Mouse (Mus musculus): Measurements from ENCODE around the gene Ascl5. TPM values are rescaled to one million over a fixed set of nuclear protein-coding genes. Genes with fewer than 3 reads are reported as not detected.

Gene Ascl5
- total RNA-seq, 2 experiments from 2014 or later: not detected

DNA sequence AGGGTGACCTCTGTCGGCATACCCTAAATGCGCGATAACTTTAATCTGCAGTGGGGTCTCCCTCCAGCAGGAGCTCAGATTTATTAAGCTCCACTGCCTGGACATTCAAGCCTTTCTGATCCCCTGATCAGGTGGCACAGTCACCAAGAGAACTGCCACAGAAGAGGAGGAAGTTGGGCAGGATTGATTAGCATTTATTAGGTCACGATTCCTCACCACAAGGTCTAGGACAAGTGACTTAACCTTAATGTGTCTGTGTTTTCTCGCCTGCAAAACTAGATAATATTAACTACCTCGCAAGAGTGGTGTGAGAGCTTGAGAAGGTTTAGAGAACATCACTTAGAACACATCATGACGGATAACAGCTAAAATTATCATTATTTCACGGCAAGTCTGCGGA, 2.7 kb upstream of the Ascl5 start:
- no peak for DNase-seq (ENCODE audit: low spot score in 2 of 2)

DNA sequence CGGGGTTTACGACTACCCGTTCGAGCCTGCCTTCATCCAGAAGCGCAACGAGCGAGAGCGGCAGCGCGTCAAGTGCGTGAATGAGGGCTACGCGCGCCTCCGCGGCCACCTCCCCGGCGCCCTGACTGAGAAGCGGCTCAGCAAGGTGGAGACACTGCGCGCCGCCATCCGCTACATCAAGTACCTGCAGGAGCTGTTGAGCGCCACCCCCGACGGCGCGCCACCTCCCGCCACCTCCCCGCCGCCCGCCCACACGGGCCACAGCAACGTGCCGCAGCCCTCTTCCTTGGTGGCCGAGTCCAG, 360 bp downstream of the Ascl5 start:
- DNase-seq (ENCODE audit: low spot score in 2 of 2): no peak

DNA sequence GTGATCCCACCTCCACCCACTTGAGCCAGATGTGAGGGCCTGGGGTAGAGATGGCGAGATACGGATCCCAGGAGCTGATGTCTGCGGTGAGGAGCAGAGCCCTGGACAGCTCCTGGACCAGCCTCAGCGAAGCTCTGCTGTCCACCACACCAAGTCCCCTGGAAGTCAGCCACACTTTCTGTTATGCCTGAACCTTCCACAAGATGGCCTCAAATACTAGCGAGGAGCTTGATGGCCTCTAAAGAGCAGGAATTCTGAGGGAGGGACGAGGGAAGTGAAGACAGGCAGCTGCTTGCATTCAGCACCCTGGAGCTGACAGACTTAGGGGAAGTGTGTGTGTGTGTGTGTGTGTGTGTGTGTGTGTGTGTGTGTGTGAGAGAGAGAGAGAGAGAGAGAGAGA, 861 bp downstream of the Ascl5 start:
- peak; percentile 19 to 46 for DNase-seq (ENCODE audit: low spot score in 2 of 2)

DNA sequence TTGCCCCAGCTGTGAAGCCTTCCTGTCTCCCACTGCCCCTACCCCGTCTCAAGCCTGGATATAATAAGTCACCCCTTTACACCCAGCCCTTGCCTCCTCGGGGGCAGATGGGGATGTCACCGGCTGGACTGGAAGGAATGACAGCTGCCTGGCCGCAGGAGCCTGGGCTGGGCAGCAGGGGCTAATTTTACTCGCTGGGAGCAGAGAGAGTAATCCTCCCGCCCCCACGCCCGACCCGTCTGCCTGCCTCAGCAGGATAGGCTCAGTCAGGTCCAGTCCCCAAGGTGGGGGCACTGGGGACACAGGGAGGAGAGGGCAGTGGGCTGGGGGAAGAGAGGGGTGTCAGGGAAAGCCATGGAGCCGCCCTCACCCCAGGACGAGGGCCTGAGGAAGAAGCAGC, 1.9 kb downstream of the Ascl5 start, which contains the start of gene Cacna1s:
Gene Cacna1s (plus strand): TSS at position 204 of the 400 bp plus-strand sequence.
- no peak for DNase-seq (ENCODE audit: low spot score in 2 of 2)

DNA sequence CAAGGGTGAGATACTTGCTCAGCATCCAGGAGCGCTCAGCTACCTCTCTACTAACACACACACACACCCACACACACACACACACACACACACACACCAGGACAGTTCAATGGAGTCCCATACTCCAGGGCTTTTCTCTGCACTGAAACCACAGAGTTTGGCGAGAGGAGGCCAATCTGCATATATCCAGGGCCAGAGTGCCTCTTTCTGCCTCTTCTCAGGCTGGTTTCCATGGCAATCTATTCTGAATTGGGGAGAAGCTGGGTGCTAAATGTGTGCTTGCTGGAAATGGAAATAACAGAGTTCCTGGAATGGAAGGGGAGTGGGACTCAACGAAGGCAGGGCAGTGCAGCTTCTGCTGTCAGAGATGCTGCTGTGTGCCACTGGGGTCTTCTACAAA, 5.2 kb downstream of the Ascl5 start:
- DNase-seq (ENCODE audit: low spot score in 2 of 2): no peak

DNA sequence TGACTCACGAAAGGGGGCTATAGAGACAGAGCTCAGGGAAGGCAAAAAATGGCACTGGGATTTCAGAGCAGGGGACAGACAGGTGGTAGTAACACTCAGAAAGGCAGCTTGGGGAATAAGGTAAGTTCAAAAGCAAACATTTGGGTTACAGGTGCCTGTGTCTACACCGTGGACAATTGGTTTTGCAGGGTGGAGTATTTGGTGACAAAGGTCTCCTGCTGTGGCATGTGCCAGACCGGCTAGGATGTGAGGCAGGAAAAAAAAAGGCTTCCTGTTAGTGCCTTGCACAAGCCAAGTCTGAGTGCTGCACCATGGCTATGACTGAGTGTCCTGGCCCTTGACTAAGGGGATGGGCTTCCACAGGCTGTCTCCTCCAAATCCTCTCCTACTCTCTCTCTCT, 8.0 kb downstream of the Ascl5 start:
- no peak for DNase-seq (ENCODE audit: low spot score in 2 of 2)

DNA sequence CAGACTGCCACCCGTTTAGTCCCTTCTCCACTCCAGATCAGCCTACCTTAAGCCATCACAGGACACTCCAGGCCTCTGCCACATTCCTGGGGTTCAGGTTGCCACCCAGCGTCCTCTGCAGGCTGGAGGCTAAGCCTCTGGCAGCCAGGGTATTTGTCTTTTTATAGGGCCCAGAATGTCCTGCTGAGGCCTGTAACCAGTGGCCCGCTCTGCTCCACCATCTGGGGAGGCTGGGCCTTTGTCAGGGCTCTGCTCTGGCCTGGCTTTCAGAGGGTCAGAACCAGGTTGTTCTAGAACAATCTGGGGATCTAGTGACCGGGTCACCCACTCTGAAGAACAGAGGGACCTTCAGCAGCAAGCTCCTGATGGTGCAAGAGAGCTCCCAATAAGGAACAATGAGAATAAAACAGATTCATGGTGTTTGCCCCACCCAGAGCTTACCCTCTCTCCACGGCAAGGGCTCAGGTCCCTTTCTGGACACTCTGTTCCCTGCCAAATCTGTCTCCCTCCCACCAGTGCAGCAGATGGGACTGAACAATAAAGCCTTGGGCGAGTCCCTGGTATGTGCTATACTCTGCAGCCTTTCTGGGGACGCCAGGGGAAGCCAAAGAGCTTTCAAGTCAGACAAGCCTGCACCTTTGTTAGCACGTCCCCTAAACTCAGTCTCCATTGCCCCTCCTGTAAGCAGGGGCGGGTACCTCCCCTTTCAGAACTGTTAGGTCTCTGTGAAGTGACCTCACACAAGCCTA, 10.6 kb downstream of the Ascl5 start:
- peak in 1 of 2 experiments; percentile 44 for DNase-seq (ENCODE audit: low spot score in 2 of 2)

DNA sequence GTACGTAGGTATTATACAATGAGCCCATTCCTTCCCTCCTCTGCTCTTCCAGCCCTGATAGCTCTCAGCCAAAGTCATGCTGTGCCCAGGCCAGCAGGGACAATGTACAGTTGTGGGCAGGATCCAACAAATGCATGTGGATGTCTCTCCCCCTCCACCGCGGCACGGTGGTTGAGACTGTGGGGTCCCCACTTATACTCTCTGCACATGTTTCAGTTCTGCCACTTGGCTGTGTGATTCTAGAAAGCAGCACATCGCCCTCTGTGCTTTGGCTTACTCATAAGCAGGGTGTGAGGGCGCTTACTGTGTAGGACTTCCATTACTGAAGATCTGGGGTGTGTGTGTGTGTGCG, 11.2 kb downstream of the Ascl5 start:
- DNase-seq (ENCODE audit: low spot score in 2 of 2): no peak

DNA sequence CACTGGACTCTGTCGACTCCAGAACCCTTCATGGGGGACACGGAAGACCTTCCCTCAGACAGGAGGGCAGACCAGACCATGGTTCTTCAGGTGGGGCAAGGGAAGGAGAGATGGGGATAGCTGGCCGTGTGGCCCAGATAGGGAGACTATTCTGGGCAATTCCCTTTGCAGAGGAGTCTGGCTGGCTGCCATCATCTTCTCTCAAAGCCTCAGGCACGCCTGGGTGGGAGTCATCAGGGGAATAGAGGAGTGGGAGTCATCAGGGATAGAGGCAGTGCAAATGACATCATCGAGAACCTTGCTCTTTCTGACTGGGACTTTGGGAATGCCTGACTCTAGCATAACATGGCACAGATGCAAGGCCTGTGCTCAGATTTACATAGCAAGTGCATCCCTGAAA, 13.4 kb downstream of the Ascl5 start:
- DNase-seq (ENCODE audit: low spot score in 2 of 2): no peak

DNA sequence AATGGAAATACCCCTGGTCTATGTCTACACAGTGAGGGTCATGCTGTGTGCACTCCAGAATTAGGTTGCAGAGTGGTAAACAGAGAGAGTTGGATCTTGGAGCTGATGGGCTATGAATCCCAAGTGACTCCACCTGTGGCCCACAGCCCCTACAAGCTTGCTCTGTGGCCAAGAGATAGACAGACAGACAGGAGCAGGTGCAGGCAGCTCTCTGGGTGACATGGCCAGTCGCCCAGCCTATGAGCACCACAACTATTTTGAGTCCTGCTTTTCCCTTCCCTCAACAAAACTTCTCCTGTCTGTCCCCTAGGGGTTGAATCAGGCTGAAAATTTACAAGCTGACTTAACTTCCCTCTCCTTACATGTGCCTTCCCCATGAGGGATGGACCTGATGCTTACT, 16.0 kb downstream of the Ascl5 start:
- no peak for DNase-seq (ENCODE audit: low spot score in 2 of 2)

DNA sequence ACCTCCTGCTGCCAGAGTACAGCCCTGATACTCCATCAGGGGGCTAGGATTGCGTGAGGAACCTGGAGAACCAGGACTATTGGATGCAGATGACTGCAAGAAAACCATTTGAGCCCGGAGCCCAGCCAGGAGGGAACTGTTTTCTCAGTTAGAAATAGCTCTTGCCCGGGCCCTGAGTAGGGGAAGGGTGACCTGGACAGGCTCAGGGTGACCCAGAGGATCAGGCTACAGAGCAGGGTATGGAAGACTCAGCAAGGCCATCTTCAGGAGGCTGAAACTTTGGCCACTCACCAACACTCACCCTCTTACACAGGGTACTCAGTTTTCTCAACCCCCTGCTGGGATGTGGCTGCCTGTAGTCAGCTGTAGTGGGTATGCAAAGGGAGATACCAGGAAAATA, 17.0 kb downstream of the Ascl5 start:
- no peak for DNase-seq (ENCODE audit: low spot score in 2 of 2)

DNA sequence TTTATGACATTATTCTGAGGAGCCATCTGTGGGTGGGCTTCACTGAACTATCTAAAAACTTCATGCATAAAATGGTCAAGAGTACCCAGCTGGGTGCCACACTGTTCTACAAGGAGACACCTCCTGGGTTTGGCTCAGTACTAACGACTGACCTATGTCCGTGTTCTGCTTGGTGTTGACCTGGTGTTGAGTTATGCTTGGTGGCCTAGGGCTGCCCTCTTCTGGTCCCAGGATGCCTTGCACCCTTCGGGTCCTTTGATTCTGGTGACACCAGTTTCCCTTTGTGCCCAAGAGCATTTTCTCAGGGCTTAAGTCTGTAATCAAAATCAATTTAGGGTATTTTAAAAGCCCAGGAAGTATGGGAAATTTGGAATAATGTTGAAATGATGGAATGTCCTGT, 25.5 kb downstream of the Ascl5 start:
- no peak for DNase-seq (ENCODE audit: low spot score in 2 of 2)

DNA sequence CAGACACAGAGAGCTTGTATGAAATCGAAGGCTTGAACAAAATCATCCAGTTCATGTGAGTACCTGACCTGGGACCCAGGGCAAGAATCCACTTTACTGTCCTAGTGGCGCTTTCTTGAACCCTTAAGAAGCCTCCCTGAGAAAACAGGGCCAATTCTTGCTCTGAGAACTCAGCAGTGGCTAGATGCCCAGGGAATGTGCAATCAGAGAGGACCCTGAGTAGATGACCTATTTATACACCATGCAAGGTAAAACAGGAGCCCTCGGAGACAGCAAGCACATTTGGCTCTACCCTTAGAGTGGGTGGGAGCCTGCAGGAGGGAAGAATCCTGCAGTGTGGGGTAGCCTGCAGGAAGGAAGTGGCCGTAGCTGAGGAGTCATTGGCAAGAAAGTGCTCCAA, 27.1 kb downstream of the Ascl5 start:
- no peak for DNase-seq (ENCODE audit: low spot score in 2 of 2)

DNA sequence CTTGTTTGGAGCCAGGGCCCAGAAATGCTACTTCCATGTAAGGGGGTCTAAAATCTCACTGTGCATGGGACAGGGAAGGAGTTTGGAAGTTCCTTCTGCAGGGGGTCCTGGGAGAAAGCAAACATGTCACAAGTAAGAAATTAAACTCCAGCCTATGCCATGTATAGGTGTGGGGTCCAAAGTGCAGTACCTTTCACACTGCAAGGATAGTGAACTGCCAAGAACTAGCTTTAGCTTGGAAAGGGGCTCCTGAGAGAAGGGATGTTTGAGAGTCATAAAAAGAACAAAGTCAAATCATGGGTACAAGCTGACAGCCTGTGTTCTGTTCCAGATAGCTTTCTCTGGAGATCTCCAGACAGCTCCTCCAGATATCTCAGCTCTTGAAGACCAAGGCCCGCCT, 30.6 kb downstream of the Ascl5 start:
- DNase-seq (ENCODE audit: low spot score in 2 of 2): no peak

DNA sequence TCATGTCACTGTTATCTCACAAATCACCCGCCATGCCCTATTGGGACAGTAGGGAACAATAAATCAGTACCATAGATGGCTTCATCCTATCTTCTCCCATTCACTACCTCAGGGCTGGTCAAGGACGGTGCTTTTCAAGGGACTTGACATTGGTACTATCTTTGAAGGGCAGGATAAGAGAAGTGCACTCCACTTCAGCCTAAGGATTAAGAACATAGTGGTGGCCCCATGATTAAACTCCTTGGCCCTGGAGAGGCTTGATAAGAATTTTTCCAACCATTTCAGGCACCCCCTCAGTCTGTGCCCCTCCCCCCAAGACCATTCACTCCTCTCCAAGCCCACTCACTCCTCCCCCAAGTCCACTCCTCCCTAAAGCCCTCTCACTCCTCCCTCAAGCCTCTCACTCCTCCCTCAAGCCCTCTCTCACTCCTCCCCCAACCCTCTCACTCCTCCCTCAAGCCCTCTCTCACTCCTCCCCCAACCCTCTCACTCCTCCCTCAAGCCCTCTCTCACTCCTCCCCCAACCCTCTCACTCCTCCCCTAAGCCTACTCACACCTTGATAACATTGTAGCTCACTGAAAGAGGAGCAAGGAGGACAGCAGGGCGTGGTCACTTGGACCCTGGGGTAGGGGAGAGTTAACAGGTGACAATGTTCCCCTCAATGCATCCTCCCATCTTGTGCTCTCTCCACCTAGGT, 35.5 kb downstream of the Ascl5 start:
- DNase-seq (ENCODE audit: low spot score in 2 of 2): no peak

DNA sequence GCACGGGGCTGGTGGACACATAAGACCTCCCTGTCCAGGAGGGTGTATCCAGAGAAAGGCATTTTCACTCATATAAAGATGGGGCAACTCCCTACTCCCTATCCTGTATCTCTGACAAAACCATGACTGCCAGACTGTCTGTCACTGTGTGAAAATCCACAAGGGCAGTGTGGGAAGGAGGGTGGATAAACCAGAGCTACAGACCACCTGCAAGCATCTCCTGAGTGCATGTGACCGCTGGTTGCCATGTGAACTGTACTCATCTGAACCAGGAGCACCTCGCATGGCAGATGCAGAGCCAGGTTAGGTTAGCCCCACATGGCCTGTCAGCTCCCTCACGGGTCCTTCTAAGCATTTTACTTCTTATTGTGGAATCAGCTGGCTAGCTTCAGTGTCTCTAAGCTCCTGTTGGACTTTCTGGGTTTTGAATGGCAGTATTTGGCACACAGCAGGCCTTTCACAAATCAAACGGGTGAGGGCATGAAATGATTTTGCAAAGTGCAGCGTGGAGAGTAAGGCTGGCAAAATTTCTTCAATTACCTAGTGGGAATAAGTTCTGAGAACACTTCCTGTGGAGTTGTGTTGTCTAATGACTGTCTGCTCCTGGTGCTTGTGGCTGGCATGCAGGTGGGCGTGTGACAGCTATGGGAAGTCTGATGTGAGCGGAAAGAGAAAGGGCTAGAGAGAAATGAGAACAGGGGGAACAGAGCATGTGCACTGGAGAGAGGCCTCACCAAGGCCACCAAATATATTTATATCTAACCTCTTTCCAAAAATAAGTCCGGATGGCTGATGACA, 39.0 kb downstream of the Ascl5 start:
- no peak for DNase-seq (ENCODE audit: low spot score in 2 of 2)

DNA sequence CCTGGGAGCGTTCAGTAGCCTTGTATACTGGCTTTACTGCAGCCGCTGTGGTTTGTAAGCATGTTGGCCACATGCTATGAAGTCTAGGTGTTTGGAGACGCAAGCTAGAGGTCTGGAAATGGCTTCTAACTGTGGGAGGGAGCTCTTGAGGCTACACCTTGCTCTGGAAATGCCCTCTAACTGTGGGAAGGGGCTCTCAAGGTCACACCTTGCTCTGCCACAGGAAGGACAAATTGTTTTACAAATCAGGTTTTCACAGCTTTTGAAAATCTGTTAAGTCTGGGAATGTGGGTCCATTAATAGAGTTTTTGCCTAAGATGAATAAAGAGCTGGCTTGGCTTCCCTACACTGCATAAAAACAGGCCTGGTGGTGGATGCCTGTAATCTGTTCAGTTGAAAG, 43.1 kb downstream of the Ascl5 start:
- DNase-seq (ENCODE audit: low spot score in 2 of 2): no peak

DNA sequence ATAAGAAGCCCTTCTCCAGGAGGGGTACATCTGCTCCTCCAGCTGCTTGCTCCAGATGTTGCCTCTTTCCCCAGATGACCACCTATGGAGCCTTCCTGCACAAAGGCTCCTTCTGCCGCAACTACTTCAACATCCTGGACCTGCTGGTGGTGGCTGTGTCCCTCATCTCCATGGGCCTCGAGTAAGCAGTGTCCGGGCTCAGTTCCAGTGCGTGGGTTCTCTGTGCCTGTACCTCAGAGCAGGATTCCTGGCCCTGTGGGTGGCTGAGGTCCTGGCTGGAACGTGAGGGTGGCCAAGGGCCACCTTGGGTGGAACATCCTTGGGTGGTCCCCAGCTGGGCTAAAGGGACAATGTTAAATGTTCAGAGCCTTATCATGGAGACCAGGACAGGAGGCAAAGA, 44.2 kb downstream of the Ascl5 start:
- no peak for DNase-seq (ENCODE audit: low spot score in 2 of 2)

Data from adrenal gland, postnatal 4 days (tissue).